Mouse (Mus musculus) hindbrain, embryonic 14.5 days (tissue): Measurements from ENCODE around the gene Topors. TPM values are rescaled to one million over a fixed set of nuclear protein-coding genes. Genes with fewer than 3 reads are reported as not detected.

ENCODE experiments used
- ATAC-seq: fragments of 200-750 bp; cut with Nextera tagmentation; 2 replicates; pipeline ENCODE4 v1.8.0; 2017; ENCODE audit warnings: moderate number of reproducible peaks, mild to moderate bottlenecking, moderate TSS enrichment, moderate library complexity; ENCODE audit not compliant: low FRiP score
- DNase-seq: peaks from one replicate; pipeline ENCODE4 v3.0.0-alpha.2; 2015; ENCODE audit warnings: low spot score
- H3K27ac ChIP-seq: fragments of 300-500 bp; sonication (generic); 2 replicates; pipeline ENCODE4 v1.5.1; 2014; ENCODE audit warnings: mild to moderate bottlenecking, moderate library complexity
- H3K27me3 ChIP-seq: fragments of 300-500 bp; sonication (generic); 2 replicates; pipeline ENCODE4 v1.6.1; 2014; ENCODE audit warnings: mild to moderate bottlenecking, low read length, mixed read lengths; ENCODE audit not compliant: control insufficient read depth, insufficient read depth
- H3K36me3 ChIP-seq: fragments of 300-500 bp; sonication (generic); replicated peaks from 2 replicates; pipeline ENCODE4 v1.6.1; 2014; ENCODE audit not compliant: control insufficient read depth, insufficient read depth
- H3K4me1 ChIP-seq: fragments of 300-500 bp; sonication (generic); replicated peaks from 2 replicates; pipeline ENCODE4 v1.6.1; 2014; ENCODE audit warnings: antibody characterized with exemption, low read length, mixed read lengths; ENCODE audit not compliant: control insufficient read depth, insufficient read depth
- H3K4me2 ChIP-seq: fragments of 300-500 bp; sonication (generic); replicated peaks from 2 replicates; pipeline ENCODE4 v1.6.1; 2014; ENCODE audit warnings: mild to moderate bottlenecking, moderate library complexity
- H3K4me3 ChIP-seq: fragments of 300-500 bp; sonication (generic); replicated peaks from 2 replicates; pipeline ENCODE4 v1.5.1; 2014; ENCODE audit warnings: mild to moderate bottlenecking, low read length
- H3K9ac ChIP-seq: fragments of 300-500 bp; sonication (generic); 2 replicates; pipeline ENCODE4 v1.6.1; 2014
- H3K9me3 ChIP-seq: fragments of 300-500 bp; sonication (generic); 2 replicates; pipeline ENCODE4 v1.6.1; 2016; ENCODE audit warnings: low read length; ENCODE audit not compliant: control insufficient read depth
- WGBS: fragments of 180-500 bp; shearing (Covaris S2); extraction: QIAGEN DNeasy Blood & Tissue Kit; methylation state at CpG from one replicate; pipeline ENCODE4 v1.1.7; 2014; 5-methylcytosine and 5-hydroxymethylcytosine counted together
- polyA plus RNA-seq: library from polyadenylated mRNA; unstranded; fragments of >200 nt; fragmentation: Nextera tagmentation; extraction: Ambion mirVana; gene quantifications from 2 replicates; pipeline ENCODE4 v1.2.1, GENCODE M21; 2014

Topors gene
- polyA plus RNA-seq, 1 experiment from 2014 or later, result 32.7 TPM

- Histone ChIP-seq H3K4me1 (peaks cover 10% of the 10 kb centered on the region), H3K4me3 (peak overlapping the region; percentile 43), H3K4me2 (peak overlapping the region; percentile 85), H3K27ac (no peak overlapping the region), H3K36me3 (no peaks in the 10 kb centered on the region), H3K27me3 (no peaks in the 10 kb centered on the region), H3K9ac (peak overlapping the region; percentile 55), H3K9me3 (no peaks in the 10 kb centered on the region)
- peak; percentile 35 for DNase-seq
- peak; percentile 69; the same call in 1 of the 2 replicates for ATAC-seq
- 2% methylated on average over 17 of the region's 17 CpGs for WGBS
Measured at GRCm38 (mm10) chr4:40238483-40239408, 30.9 kb downstream of the Topors start.

- Histone ChIP-seq H3K9me3 (no peaks in the 10 kb centered on the region), H3K27ac (no peak overlapping the region), H3K36me3 (no peaks in the 10 kb centered on the region), H3K4me2 (no peak overlapping the region), H3K9ac (no peak overlapping the region), H3K4me3 (no peak overlapping the region), H3K4me1 (peaks cover 10% of the 10 kb centered on the region), H3K27me3 (no peaks in the 10 kb centered on the region)
- no peak for ATAC-seq
- DNase-seq, result no peak
- 94% methylated on average over 4 of the region's 4 CpGs for WGBS
Measured at GRCm38 (mm10) chr4:40236829-40237228, 32.8 kb downstream of the Topors start.

GRCm38 (mm10) chr4:40234256-40234655 is 35.4 kb downstream of the Topors start:
- ATAC-seq (no peak), DNase-seq (no peak)
- H3K4me1 ChIP-seq, result peaks cover 8% of the 10 kb centered on the region
- no peak overlapping the region for H3K4me3 ChIP-seq
- H3K27me3 ChIP-seq, result no peaks in the 10 kb centered on the region
- no peak overlapping the region for H3K27ac ChIP-seq
- WGBS, result 81% methylated on average over 6 of the region's 6 CpGs
- no peaks in the 10 kb centered on the region for H3K36me3 ChIP-seq
- no peaks in the 10 kb centered on the region for H3K9me3 ChIP-seq
- no peak overlapping the region for H3K9ac ChIP-seq
- H3K4me2 ChIP-seq, result no peak overlapping the region

GRCm38 (mm10) chr4:40233062-40233664 is 36.5 kb downstream of the Topors start:
- no peak overlapping the region for H3K27ac ChIP-seq
- H3K36me3 ChIP-seq, result no peaks in the 10 kb centered on the region
- no peak for ATAC-seq
- H3K9ac ChIP-seq, result no peak overlapping the region
- H3K9me3 ChIP-seq, result no peaks in the 10 kb centered on the region
- no peaks in the 10 kb centered on the region for H3K4me1 ChIP-seq
- H3K27me3 ChIP-seq, result no peaks in the 10 kb centered on the region
- no peak overlapping the region for H3K4me3 ChIP-seq
- WGBS, result 92% methylated on average over 7 of the region's 7 CpGs
- no peak for DNase-seq
- H3K4me2 ChIP-seq, result no peak overlapping the region

GRCm38 (mm10) chr4:40229723-40230122 is 39.9 kb downstream of the Topors start:
- H3K27ac ChIP-seq, result no peak overlapping the region
- 95% methylated on average over 6 of the region's 6 CpGs for WGBS
- H3K4me2 ChIP-seq, result no peak overlapping the region
- DNase-seq (no peak), ATAC-seq (no peak)
- no peak overlapping the region for H3K4me3 ChIP-seq
- no peaks in the 10 kb centered on the region for H3K4me1 ChIP-seq
- no peaks in the 10 kb centered on the region for H3K36me3 ChIP-seq
- H3K9ac ChIP-seq, result no peak overlapping the region
- no peaks in the 10 kb centered on the region for H3K27me3 ChIP-seq
- no peaks in the 10 kb centered on the region for H3K9me3 ChIP-seq

GRCm38 (mm10) chr4:40227886-40228285 is 41.8 kb downstream of the Topors start:
- no peak overlapping the region for H3K9ac ChIP-seq
- H3K4me2 ChIP-seq, result no peak overlapping the region
- no peaks in the 10 kb centered on the region for H3K4me1 ChIP-seq
- ATAC-seq (no peak), DNase-seq (no peak)
- no peaks in the 10 kb centered on the region for H3K36me3 ChIP-seq
- 90% methylated on average over 7 of the region's 7 CpGs for WGBS
- no peaks in the 10 kb centered on the region for H3K27me3 ChIP-seq
- no peak overlapping the region for H3K4me3 ChIP-seq
- H3K27ac ChIP-seq, result no peak overlapping the region
- no peaks in the 10 kb centered on the region for H3K9me3 ChIP-seq

- H3K9ac ChIP-seq, result no peak overlapping the region
- DNase-seq, result no peak
- H3K9me3 ChIP-seq, result no peaks in the 10 kb centered on the region
Measured at GRCm38 (mm10) chr4:40227131-40227530, 42.5 kb downstream of the Topors start.

GRCm38 (mm10) chr4:40226095-40226494 is 43.6 kb downstream of the Topors start:
- H3K9me3 ChIP-seq, result no peaks in the 10 kb centered on the region
- DNase-seq, result no peak
- H3K4me1 ChIP-seq, result no peaks in the 10 kb centered on the region
- H3K27me3 ChIP-seq, result no peaks in the 10 kb centered on the region; the same call in 1 of the 2 replicates
- no peak overlapping the region for H3K9ac ChIP-seq
- ATAC-seq, result no peak
- H3K27ac ChIP-seq, result no peak overlapping the region
- H3K36me3 ChIP-seq, result no peaks in the 10 kb centered on the region
- no peak overlapping the region for H3K4me2 ChIP-seq
- WGBS, result 77% methylated on average over 5 of the region's 5 CpGs
- no peak overlapping the region for H3K4me3 ChIP-seq

More at GRCm38 (mm10) chr4:40227131-40227530, 42.5 kb downstream of the Topors start:
- no peak overlapping the region for H3K27ac ChIP-seq
- H3K4me3 ChIP-seq, result no peak overlapping the region
- ATAC-seq, result no peak
- 88% methylated on average over 11 of the region's 11 CpGs for WGBS
- no peaks in the 10 kb centered on the region for H3K4me1 ChIP-seq
- H3K4me2 ChIP-seq, result no peak overlapping the region
- H3K36me3 ChIP-seq, result no peaks in the 10 kb centered on the region
- H3K27me3 ChIP-seq, result no peaks in the 10 kb centered on the region

- Histone ChIP-seq H3K4me2 (no peak overlapping the region), H3K27ac (no peak overlapping the region), H3K9ac (no peak overlapping the region), H3K36me3 (no peaks in the 10 kb centered on the region), H3K4me3 (no peak overlapping the region), H3K9me3 (no peaks in the 10 kb centered on the region), H3K27me3 (no peaks in the 10 kb centered on the region; the same call in 1 of the 2 replicates), H3K4me1 (0 out of 2 replicates have a peak, but pooled peaks cover 5% of the 10 kb centered on the region)
- ATAC-seq (no peak), DNase-seq (no peak)
- whole genome bisulfite sequencing, result 37% methylated on average over 21 of the region's 21 CpGs
Measured at GRCm38 (mm10) chr4:40221876-40222585, 47.6 kb downstream of the Topors start.
